In the genomic region with DNA sequence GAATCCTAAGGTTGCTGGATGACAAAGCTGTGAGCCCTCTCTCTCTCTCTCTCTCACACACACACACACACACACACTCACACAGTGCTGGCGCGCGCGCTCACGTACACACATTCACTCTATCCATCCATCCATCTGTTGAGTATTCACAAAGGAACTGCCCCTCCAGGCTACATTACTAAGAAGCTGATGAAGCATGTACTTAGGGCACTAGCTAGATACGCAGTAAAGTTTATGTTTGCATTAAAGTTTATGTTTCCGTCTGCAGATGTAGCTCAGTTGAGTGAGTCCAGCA, we compare ENCODE assay signal across 8 mouse cellular contexts. TPM values are rescaled to one million over a fixed set of nuclear protein-coding genes. Genes with fewer than 3 reads are reported as not detected.
DNase-seq lines count a peak whose midpoint lies in the region; ATAC-seq and TF ChIP-seq lines count a peak whose summit lies in the region.

No protein-coding gene starts in this region.

- peak overlapping the region; percentile 9; the same call in 1 of the 2 replicates for H3K27ac ChIP-seq in lung, embryonic 14.5 days (ENCODE audit: low read depth)
- H3K27ac ChIP-seq in embryonic facial prominence, embryonic 10.5 days (replicated peaks) = peak overlapping the region; percentile 93
- no peak overlapping the region; the same call in 1 of the 2 replicates for H3K27ac ChIP-seq in intestine, embryonic 16.5 days (ENCODE audit: low read length)
- peak overlapping the region; percentile 19; the same call in 1 of the 2 replicates for H3K27ac ChIP-seq in neural tube, embryonic 13.5 days (replicated peaks)

- H3K9me3 ChIP-seq in lung, embryonic 14.5 days (ENCODE audit: low read depth, low read length) = no peaks in the 10 kb centered on the region
- H3K9me3 ChIP-seq in embryonic facial prominence, embryonic 10.5 days = no peaks in the 10 kb centered on the region
- H3K9me3 ChIP-seq in intestine, embryonic 16.5 days (ENCODE audit: control insufficient read depth, low read length) = no peaks in the 10 kb centered on the region
- no peaks in the 10 kb centered on the region for H3K9me3 ChIP-seq in neural tube, embryonic 13.5 days

- peak overlapping the region; percentile 89 for H3K4me2 ChIP-seq in lung, embryonic 14.5 days
- H3K4me2 ChIP-seq in intestine, embryonic 16.5 days (ENCODE audit: low read depth, low read length) = peak overlapping the region; percentile 98
- peak overlapping the region; percentile 97 for H3K4me2 ChIP-seq in neural tube, embryonic 13.5 days

- peak; percentile 26; the same call in 1 of the 2 replicates for ATAC-seq in lung, embryonic 14.5 days (ENCODE audit: insufficient read depth)
- ATAC-seq in intestine, embryonic 16.5 days = peak; percentile 19; the same call in 1 of the 2 replicates
- peak; percentile 29; the same call in 1 of the 2 replicates for ATAC-seq in neural tube, embryonic 13.5 days (ENCODE audit: low read depth)

- DNase-seq in lung, embryonic 14.5 days = peak; percentile 42
- no peak for DNase-seq in lung, postnatal 4 days
- peak; percentile 39 for DNase-seq in embryonic facial prominence, embryonic 10.5 days (ENCODE audit: low spot score)
- no peak for DNase-seq in urinary bladder, adult 2 months (ENCODE audit: low spot score)
- no peak for DNase-seq in urinary bladder, postnatal 14 days (ENCODE audit: low spot score)
- DNase-seq in adrenal gland, postnatal 10 days = no peak

- H3K4me3 ChIP-seq in lung, embryonic 14.5 days (ENCODE audit: low read depth, low read length) = peak overlapping the region; percentile 78
- H3K4me3 ChIP-seq in embryonic facial prominence, embryonic 10.5 days = peak overlapping the region; percentile 87
- peak overlapping the region; percentile 89 for H3K4me3 ChIP-seq in intestine, embryonic 16.5 days (ENCODE audit: low read length)
- H3K4me3 ChIP-seq in neural tube, embryonic 13.5 days = peak overlapping the region; percentile 76

- H3K27me3 ChIP-seq in lung, embryonic 14.5 days (ENCODE audit: insufficient read depth, low read length) = no peaks in the 10 kb centered on the region
- no peaks in the 10 kb centered on the region for H3K27me3 ChIP-seq in embryonic facial prominence, embryonic 10.5 days (replicated peaks; ENCODE audit: low read depth, poor library complexity, severe bottlenecking)
- H3K27me3 ChIP-seq in intestine, embryonic 16.5 days (replicated peaks; ENCODE audit: control insufficient read depth, insufficient read depth, low read length) = no peaks in the 10 kb centered on the region
- no peaks in the 10 kb centered on the region for H3K27me3 ChIP-seq in neural tube, embryonic 13.5 days

- no peaks in the 10 kb centered on the region for H3K36me3 ChIP-seq in lung, embryonic 14.5 days (ENCODE audit: insufficient read depth)
- peaks cover 15% of the 10 kb centered on the region for H3K36me3 ChIP-seq in embryonic facial prominence, embryonic 10.5 days (replicated peaks)
- H3K36me3 ChIP-seq in intestine, embryonic 16.5 days (ENCODE audit: control insufficient read depth, insufficient read depth, low read length) = no peaks in the 10 kb centered on the region
- H3K36me3 ChIP-seq in neural tube, embryonic 13.5 days = no peaks in the 10 kb centered on the region

- 11% methylated on average over 7 of the region's 7 CpGs for WGBS in lung, embryonic 14.5 days
- 39% methylated on average over 7 of the region's 7 CpGs for WGBS in embryonic facial prominence, embryonic 10.5 days
- WGBS in intestine, embryonic 16.5 days = 27% methylated on average over 7 of the region's 7 CpGs
- WGBS in neural tube, embryonic 13.5 days = 38% methylated on average over 7 of the region's 7 CpGs

- H3K4me1 ChIP-seq in lung, embryonic 14.5 days (ENCODE audit: insufficient read depth) = 0 out of 2 replicates have a peak, but pooled peaks cover 2% of the 10 kb centered on the region
- H3K4me1 ChIP-seq in embryonic facial prominence, embryonic 10.5 days = peaks cover 23% of the 10 kb centered on the region
- peaks cover 11% of the 10 kb centered on the region for H3K4me1 ChIP-seq in intestine, embryonic 16.5 days (ENCODE audit: control insufficient read depth, insufficient read depth, low read length)
- H3K4me1 ChIP-seq in neural tube, embryonic 13.5 days (replicated peaks) = peaks cover 22% of the 10 kb centered on the region

- no peak for TF ChIP-seq CTCF in lung, embryonic 14.5 days (IDR thresholded peaks at IDR 0.05; ENCODE audit: low read depth)

- H3K9ac ChIP-seq in lung, embryonic 14.5 days = peak overlapping the region; percentile 81
- H3K9ac ChIP-seq in intestine, embryonic 16.5 days (ENCODE audit: low read depth, low read length) = peak overlapping the region; percentile 66
- H3K9ac ChIP-seq in neural tube, embryonic 13.5 days = peak overlapping the region; percentile 63; the same call in 1 of the 2 replicates

RNA-seq across cellular contexts. Expression of a gene that starts 0.7 kb away (rescaled TPM):
- polyA plus RNA-seq in lung, embryonic 14.5 days (2014; fragmentation: Nextera tagmentation; extraction: Ambion mirVana) = 66.0 and 70.0 TPM in 2 replicates
- polyA plus RNA-seq in embryonic facial prominence, embryonic 10.5 days (2016; fragmentation: Nextera tagmentation; extraction: Ambion mirVana) = 107 and 118 TPM in 2 replicates
- polyA plus RNA-seq in intestine, embryonic 16.5 days (2015; fragmentation: Nextera tagmentation; extraction: Ambion mirVana) = 173 and 203 TPM in 2 replicates
- polyA plus RNA-seq in neural tube, embryonic 13.5 days (2015; fragmentation: Nextera tagmentation; extraction: Ambion mirVana) = 51.1 and 67.2 TPM in 2 replicates
- polyA plus RNA-seq in urinary bladder, adult 2 months (2012; rRNA removed) = 16.1 and 17.9 TPM in 2 replicates
- total RNA-seq in adrenal gland, postnatal 10 days (2021) = 10 to 100 TPM; 15.6 to 21.7 TPM

RNA-seq across cellular contexts. Expression of a gene that starts 7.9 kb away (rescaled TPM):
- 43.0 and 45.7 TPM in 2 replicates for polyA plus RNA-seq in lung, embryonic 14.5 days (2014; fragmentation: Nextera tagmentation; extraction: Ambion mirVana)
- polyA plus RNA-seq in embryonic facial prominence, embryonic 10.5 days (2016; fragmentation: Nextera tagmentation; extraction: Ambion mirVana) = 170 and 185 TPM in 2 replicates
- polyA plus RNA-seq in intestine, embryonic 16.5 days (2015; fragmentation: Nextera tagmentation; extraction: Ambion mirVana) = 33.8 and 41.6 TPM in 2 replicates
- 25.8 and 26.0 TPM in 2 replicates for polyA plus RNA-seq in neural tube, embryonic 13.5 days (2015; fragmentation: Nextera tagmentation; extraction: Ambion mirVana)
- polyA plus RNA-seq in urinary bladder, adult 2 months (2012; rRNA removed) = 0.50 and 0.74 TPM in 2 replicates
- total RNA-seq in adrenal gland, postnatal 10 days (2021) = 1 to 10 TPM; 2.5 to 2.9 TPM

RNA-seq across cellular contexts. Expression of a gene that starts 11.6 kb away (rescaled TPM):
- polyA plus RNA-seq in lung, embryonic 14.5 days (2014; fragmentation: Nextera tagmentation; extraction: Ambion mirVana) = 10.1 TPM in 2 replicates
- 6.7 and 7.5 TPM in 2 replicates for polyA plus RNA-seq in embryonic facial prominence, embryonic 10.5 days (2016; fragmentation: Nextera tagmentation; extraction: Ambion mirVana)
- 41.0 and 41.5 TPM in 2 replicates for polyA plus RNA-seq in intestine, embryonic 16.5 days (2015; fragmentation: Nextera tagmentation; extraction: Ambion mirVana)
- polyA plus RNA-seq in neural tube, embryonic 13.5 days (2015; fragmentation: Nextera tagmentation; extraction: Ambion mirVana) = 31.1 and 39.7 TPM in 2 replicates
- 8.3 and 11.9 TPM in 2 replicates for polyA plus RNA-seq in urinary bladder, adult 2 months (2012; rRNA removed)
- 1 to 10 TPM; 3.9 to 6.7 TPM for total RNA-seq in adrenal gland, postnatal 10 days (2021)

RNA-seq across cellular contexts. Expression of a gene that starts 14.2 kb away (rescaled TPM):
- 0.64 and 0.78 TPM in 2 replicates for polyA plus RNA-seq in lung, embryonic 14.5 days (2014; fragmentation: Nextera tagmentation; extraction: Ambion mirVana)
- 0.55 and 0.57 TPM in 2 replicates for polyA plus RNA-seq in embryonic facial prominence, embryonic 10.5 days (2016; fragmentation: Nextera tagmentation; extraction: Ambion mirVana)
- 3.0 and 3.1 TPM in 2 replicates for polyA plus RNA-seq in intestine, embryonic 16.5 days (2015; fragmentation: Nextera tagmentation; extraction: Ambion mirVana)
- 2.3 and 2.5 TPM in 2 replicates for polyA plus RNA-seq in neural tube, embryonic 13.5 days (2015; fragmentation: Nextera tagmentation; extraction: Ambion mirVana)
- 4.9 and 5.5 TPM in 2 replicates for polyA plus RNA-seq in urinary bladder, adult 2 months (2012; rRNA removed)
- under 1 TPM; 0.39 to 0.66 TPM for total RNA-seq in adrenal gland, postnatal 10 days (2021)

RNA-seq across cellular contexts. Expression of a gene that starts 21.8 kb away (rescaled TPM):
- 119 and 136 TPM in 2 replicates for polyA plus RNA-seq in lung, embryonic 14.5 days (2014; fragmentation: Nextera tagmentation; extraction: Ambion mirVana)
- 150 TPM in 2 replicates for polyA plus RNA-seq in embryonic facial prominence, embryonic 10.5 days (2016; fragmentation: Nextera tagmentation; extraction: Ambion mirVana)
- 130 and 132 TPM in 2 replicates for polyA plus RNA-seq in intestine, embryonic 16.5 days (2015; fragmentation: Nextera tagmentation; extraction: Ambion mirVana)
- polyA plus RNA-seq in neural tube, embryonic 13.5 days (2015; fragmentation: Nextera tagmentation; extraction: Ambion mirVana) = 154 and 157 TPM in 2 replicates
- polyA plus RNA-seq in urinary bladder, adult 2 months (2012; rRNA removed) = 86.8 and 97.1 TPM in 2 replicates
- total RNA-seq in adrenal gland, postnatal 10 days (2021) = 10 to 100 TPM; 76.2 to 84.6 TPM

Comparison
In these comparisons a context has a peak if more than half of its experiments do, and no peak if none do; other contexts are left out.
1. DNase-seq: peak in lung, embryonic 14.5 days (single experiment) and embryonic facial prominence, embryonic 10.5 days (single experiment); none in lung, postnatal 4 days (0 of 2), urinary bladder, adult 2 months (single experiment), urinary bladder, postnatal 14 days (single experiment) and adrenal gland, postnatal 10 days (single experiment).
2. RNA of a gene that starts 7.9 kb away (polyA plus RNA-seq): 170 to 185 TPM in embryonic facial prominence, embryonic 10.5 days, 43.0 to 45.7 TPM in lung, embryonic 14.5 days, 33.8 to 41.6 TPM in intestine, embryonic 16.5 days and 25.8 to 26.0 TPM in neural tube, embryonic 13.5 days; 0.50 to 0.74 TPM in urinary bladder, adult 2 months; every median in the first group is over 10 times any median in the second.
3. Peak in every context shown above with its lines, with median percentiles within 50 percentile points of each other: ATAC-seq, H3K4me2 ChIP-seq, H3K4me3 ChIP-seq and H3K9ac ChIP-seq.